Mouse (Mus musculus): Measurements from ENCODE around the gene A830018L16Rik.
"Not testable (repeated sequence)": the region's sequence is repeated elsewhere in the genome, so short reads cannot be mapped to it uniquely, and the experiment has no call there.

The A830018L16Rik gene

GRCm38 (mm10) chr1:11413894-11414556, at the start of gene A830018L16Rik:
A830018L16Rik (plus strand) TSS chr1:11414105.
- no peak for DNase-seq (ENCODE audit: low spot score)

GRCm38 (mm10) chr1:11385846-11386245, 28.1 kb upstream of the A830018L16Rik start:
- DNase-seq (ENCODE audit: low spot score): no peak

DNA sequence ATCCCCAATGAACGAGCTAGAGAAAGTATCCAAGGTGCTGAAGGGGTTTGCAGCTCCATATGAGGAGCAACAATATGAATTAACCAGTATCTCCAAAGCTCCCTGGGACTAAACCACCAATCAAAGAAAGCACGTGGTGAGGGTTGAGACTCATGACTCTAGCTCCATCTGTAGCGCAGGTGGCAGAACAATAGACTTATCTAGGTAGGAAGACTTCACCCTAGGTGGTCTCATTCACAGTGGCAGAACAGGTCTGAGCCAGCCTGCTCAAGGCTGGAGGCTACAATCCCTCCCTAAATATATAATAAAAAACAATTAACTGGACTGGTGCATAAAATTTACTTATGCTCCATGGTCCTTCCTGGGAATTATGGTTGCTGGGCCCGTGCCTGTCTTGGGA, 18.5 kb upstream of the A830018L16Rik start:
- no peak for DNase-seq (ENCODE audit: low spot score)

DNA sequence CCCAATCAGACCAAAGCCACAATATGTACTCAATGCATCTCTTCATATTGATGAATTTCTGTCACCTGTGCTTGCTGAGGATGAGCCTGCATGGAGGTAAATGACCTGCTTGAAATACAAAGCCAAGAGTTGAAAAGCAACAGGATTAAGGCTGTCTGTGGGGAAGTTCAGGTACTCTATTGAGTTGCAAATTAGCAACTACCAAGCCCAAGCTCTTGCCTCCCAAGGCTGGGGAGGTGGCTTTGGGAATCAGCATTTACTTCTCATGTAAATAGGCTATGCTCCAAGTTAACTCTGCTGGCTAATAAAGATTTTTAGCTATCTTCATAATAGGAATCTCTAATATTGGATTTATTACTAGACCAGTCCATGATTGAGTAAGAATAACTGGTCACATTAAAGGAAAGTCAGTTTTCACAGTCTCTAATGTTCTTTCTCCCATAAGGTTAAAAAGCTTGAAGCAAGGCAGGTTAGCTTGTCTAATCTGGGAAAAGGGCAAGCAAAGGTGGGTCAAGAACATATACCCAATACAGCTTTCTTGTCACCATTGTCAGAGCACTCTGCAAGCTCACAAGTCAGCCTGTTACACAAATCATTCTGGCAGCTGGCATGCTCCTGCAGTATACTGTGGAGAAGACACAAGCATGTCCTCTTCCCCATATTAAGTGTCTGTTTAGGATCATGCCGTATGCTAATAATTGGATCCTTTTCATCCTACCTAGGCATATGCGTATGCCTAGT, 17.7 kb upstream of the A830018L16Rik start:
- DNase-seq (ENCODE audit: low spot score): no peak

DNA sequence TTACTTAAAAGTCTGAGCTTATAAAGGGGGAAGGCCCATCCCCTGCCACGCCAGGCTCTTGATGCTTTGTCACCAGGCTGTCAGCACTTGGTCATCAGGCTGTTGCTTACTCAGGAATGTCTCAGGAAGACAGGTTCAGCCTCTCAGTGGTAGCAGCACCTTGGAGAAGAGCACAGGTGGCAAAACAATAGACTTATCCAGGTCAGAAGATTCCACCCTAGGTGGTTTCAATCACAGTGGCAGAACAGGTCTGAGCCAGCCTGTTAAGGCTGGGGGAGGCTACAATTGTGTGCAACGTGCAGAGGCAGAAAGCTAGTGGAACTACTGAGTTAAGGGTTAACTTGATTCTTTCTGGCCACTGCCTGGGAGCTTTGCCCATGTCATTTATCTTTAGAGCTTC, 12.7 kb upstream of the A830018L16Rik start:
- no peak for DNase-seq (ENCODE audit: low spot score)

- DNase-seq (ENCODE audit: low spot score): no peak
Observed at GRCm38 (mm10) chr1:11405527-11405926, 8.4 kb upstream of the A830018L16Rik start.

GRCm38 (mm10) chr1:11406026-11406425, 7.9 kb upstream of the A830018L16Rik start:
- no peak for DNase-seq (ENCODE audit: low spot score)

DNA sequence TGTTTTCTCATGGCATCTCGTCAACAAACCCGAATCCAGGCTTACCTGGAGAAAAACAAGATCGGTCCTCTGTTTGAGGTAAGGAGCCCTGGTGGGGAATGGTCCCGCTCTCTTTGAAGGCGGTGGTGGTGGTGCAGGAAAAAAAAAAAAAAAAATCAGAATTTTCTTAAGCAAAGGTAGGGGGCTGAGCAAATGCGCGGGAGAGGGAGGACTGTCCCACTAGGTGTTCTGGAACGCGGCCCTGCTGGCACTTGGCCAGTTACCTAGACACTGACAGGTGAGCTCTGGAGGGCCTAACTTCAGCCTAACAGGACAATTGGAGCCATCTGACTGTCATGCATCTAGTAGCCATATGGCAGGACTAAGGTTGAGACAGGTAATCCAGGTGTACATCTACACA, 655 bp downstream of the A830018L16Rik start:
- DNase-seq (ENCODE audit: low spot score): no peak

GRCm38 (mm10) chr1:11427310-11427709, 13.4 kb downstream of the A830018L16Rik start:
- DNase-seq (ENCODE audit: low spot score): no peak

GRCm38 (mm10) chr1:11458353-11458752, 44.4 kb downstream of the A830018L16Rik start:
- DNase-seq (ENCODE audit: low spot score): no peak

- no peak for DNase-seq (ENCODE audit: low spot score)
Observed at GRCm38 (mm10) chr1:11466325-11466724, 52.4 kb downstream of the A830018L16Rik start.

- no peak for DNase-seq (ENCODE audit: low spot score)
Observed at GRCm38 (mm10) chr1:11467065-11467643, 53.2 kb downstream of the A830018L16Rik start.

DNA sequence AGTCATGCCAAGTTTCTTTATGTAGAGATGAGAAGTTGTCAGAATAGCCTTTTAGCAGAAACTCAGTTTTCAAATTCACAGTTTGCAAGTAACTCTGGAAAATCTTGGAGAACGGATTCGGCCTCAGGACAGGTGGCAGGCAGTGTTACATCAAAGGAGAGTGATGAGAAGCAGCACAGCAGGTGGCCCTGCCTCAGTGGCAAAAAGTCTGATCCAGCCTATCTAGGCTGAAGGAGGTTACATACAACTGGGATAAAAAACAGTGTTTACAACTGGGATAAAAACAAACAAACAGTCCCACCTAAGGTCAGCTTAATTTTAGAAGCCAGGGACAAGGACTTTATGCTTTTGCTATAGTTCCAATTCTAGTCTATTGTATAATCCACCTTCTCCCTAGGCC, 79.0 kb downstream of the A830018L16Rik start:
- no peak for DNase-seq (ENCODE audit: low spot score)

- no peak for DNase-seq (ENCODE audit: low spot score)
Observed at GRCm38 (mm10) chr1:11501556-11501955, 87.7 kb downstream of the A830018L16Rik start.

GRCm38 (mm10) chr1:11549810-11550209, 135.9 kb downstream of the A830018L16Rik start:
- not testable (repeated sequence) for DNase-seq (ENCODE audit: low spot score)

DNA sequence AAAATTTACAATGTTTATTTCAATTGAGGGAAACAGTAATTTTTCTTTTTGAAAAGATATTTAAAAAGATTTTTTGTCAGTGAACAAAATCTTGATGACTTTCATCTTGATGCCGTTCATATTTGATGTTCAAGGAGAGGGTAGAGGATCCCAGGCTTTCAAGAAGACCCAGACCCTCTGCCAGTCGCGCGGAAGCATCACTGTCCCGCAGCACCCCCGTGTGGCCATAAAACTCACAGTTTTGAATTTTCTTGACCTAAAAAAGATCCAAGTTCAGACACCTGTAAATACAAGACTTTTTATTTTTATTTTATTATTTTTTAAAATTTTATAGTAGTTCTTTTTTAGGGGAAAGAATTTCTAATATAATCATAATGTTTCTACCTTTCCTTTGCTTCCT, 151.4 kb downstream of the A830018L16Rik start:
- DNase-seq (ENCODE audit: low spot score): no peak

DNA sequence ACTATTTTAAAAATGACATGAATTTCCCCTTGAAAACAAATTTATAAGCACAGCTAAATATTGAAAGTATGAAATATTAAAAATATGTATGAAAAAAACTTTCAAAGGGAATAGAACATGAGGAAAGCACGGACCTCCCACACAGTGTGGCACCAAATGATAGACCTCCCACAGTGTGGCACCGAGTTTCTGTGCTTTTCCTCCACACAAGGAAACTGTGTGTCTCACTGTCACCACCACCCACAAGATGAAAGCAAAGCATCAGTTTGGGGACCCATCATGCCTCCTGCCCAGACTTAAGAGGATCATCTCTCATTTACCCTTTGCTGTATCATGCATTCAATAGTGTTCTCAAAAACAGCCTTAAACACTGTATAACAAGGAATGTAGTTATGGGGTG, 152.8 kb downstream of the A830018L16Rik start:
- no peak for DNase-seq (ENCODE audit: low spot score)

DNA sequence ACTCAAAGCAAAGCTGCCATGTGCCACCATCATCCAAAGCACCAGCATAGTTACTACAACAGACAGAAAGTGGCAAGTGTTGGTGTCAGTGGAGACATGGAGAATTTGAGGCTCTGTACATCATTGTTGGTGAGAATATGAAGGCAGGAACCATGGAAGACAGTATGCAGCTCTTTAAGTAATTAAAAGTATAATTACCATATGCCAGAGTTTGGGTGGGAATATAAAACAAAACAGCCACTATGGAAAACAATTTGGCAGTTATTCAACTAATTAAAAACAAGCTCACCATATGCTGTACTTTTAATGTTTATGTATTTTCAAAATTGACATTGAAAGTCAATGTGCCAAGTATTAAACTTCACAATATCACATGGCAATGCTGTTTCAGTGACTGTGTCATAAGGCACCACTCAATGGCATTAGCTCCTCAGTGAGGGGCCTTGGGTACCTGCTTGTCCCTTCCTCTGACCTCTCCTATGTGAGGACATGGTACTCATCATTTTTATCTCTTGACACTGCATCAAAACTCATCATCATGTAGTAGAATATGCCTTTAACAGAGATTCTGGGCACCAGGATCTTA, 153.5 kb downstream of the A830018L16Rik start:
- DNase-seq (ENCODE audit: low spot score): no peak

DNA sequence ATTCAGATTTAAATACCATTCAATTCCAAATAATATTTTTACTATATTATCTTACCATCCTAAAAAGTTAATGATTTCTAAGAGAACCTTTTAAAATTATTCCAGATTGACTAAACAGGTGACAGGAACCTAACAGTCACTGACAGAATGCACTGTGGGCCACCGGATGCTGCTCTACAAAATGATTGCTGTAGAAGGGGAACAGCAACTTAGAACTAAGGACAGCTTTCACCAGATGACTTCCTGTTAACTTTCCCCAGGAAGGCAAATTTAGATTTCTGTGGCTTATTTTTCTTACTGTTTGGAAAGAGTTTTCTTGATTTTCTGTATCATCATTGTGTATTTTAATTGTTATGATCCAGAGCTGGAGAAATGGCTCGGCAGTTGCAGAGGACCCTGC, 156.4 kb downstream of the A830018L16Rik start:
- DNase-seq (ENCODE audit: low spot score): no peak

DNA sequence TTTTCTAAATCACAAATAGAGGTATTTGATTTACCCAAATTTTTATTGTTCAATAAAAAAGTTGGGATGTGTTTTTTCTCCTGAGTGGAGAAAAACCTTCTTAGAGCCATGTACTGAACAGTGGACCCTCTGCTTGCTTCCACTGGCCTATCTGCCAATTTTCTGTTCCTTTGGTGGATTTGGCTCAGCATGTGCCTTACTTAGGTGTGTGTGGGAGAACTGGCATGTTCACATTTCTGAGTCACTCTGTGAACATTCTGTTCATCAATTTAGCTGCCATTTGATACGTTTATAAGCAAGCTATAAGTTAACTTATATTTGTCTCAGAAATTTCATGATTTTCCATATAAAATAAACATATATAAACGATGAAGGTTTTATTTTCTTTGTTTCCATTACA, 159.6 kb downstream of the A830018L16Rik start:
- DNase-seq (ENCODE audit: low spot score): no peak

DNA sequence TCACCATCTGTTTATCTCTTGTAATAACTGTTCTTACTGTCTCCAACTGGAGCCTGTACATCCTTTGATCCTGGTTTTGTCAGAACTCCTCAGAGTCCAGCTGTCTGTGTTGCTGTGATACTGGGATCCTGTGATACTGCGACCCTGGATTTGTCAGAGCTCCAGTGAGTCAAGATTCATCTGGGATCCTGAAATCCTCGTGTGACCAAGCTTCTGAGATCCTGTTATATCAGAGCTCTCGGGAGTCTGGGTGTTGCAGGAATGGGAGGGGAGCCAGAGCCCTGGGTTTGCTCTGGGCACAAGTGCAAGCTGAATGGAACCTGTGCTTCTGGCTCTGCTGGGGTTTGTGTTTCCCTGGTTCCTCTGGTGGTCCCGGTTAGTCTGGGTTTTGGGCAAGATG, 166.1 kb downstream of the A830018L16Rik start:
- no peak for DNase-seq (ENCODE audit: low spot score)

GRCm38 (mm10) chr1:11588305-11588704, 174.4 kb downstream of the A830018L16Rik start:
- DNase-seq (ENCODE audit: low spot score): no peak

DNA sequence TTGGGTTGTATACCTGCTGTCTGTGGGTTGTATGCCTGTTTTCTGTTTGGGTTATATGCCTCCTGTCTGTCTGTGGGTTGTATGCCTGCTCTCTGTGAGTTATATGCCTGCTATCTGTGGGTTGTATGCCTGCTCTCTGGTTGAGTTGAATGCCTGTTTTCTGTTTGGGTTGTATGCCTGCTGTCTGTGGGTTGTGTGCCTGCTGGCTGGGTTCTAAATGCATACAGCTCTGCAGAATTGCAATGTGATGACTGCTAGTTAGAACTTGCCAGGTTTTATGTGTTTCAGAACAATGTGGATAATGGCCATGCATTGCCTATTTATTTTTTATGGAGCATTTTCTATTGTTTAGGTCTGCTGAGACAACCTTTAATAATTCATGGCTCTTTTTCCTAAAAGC, 236.2 kb downstream of the A830018L16Rik start:
- DNase-seq (ENCODE audit: low spot score): no peak

Measured in c-Kit-positive CD71-positive TER-119-positive erythroid progenitor cells, embryonic 14.5 days (primary cell).